Mouse (Mus musculus) testis, adult 2 months (tissue): ENCODE measurements around the gene Pde4d.

Experiments used
- CTCF ChIP-seq: fragments of 200-500 bp; IDR thresholded peaks from 2 replicates; pipeline ENCODE4 v1.5.1; 2012; ENCODE audit warnings: low read depth, mild to moderate bottlenecking, inconsistent platforms, low read length, moderate library complexity; ENCODE audit not compliant: control insufficient read depth, insufficient read depth, insufficient replicate concordance
- POLR2A ChIP-seq: fragments of 200-500 bp; IDR thresholded peaks from 2 replicates; pipeline ENCODE4 v1.6.1; 2012; ENCODE audit warnings: low read depth, mild to moderate bottlenecking, inconsistent platforms, low read length, moderate library complexity; ENCODE audit not compliant: control insufficient read depth

DNA sequence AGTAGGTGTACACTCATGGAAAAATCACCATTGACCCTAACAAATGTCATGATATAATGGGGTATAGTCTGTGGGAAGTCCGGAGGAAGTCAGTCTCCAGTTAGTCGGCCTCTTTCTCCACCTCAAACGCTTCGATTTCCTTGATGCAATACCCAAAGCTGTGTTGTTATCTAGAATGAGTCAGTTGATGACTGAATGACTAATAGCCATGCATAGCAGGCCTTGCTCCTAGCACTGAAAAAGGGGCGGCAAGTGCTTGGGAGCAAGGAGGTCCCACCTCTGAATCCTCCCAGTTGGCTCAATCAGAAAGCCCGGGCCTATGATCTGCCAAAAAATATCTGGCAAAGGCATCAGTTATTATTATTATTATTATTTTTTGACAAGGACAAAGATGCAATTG is 1209.4 kb downstream of the Pde4d start:
- TF ChIP-seq CTCF, result no peak
- no peak for TF ChIP-seq POLR2A
